Mouse (Mus musculus) urinary bladder, postnatal 10 days (tissue): ENCODE results near the gene Ryr2.

Source experiments
- DNase-seq: peaks from one replicate; pipeline ENCODE4 v3.0.0; 2022; ENCODE audit warnings: low spot score

Ryr2 gene

GRCm38 (mm10) chr13:12037241-12037640 lies 69.5 kb downstream of the Ryr2 start:
- DNase-seq: no peak

- no peak for DNase-seq
These were observed 69.9 kb downstream of the Ryr2 start for GRCm38 (mm10) chr13:12036834-12037233.

DNA sequence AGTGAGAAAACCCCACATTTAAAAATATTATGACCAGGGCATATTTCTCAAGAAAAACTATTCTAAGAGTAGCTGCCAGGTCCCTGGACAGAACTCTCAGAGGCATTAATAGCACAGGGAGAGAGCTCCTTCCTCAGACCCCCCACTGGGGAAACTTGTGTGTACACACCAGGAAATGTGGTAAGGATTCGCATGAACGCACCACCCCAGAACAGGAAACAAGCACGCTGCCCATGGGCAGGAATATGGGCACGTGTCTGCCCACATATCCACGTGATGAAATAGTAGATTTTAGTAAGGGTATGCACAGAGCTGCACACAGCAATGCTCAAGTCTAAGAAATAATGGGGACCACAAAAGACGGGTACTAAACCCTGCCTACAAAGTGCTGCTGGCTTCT lies 72.8 kb downstream of the Ryr2 start:
- no peak for DNase-seq

DNA sequence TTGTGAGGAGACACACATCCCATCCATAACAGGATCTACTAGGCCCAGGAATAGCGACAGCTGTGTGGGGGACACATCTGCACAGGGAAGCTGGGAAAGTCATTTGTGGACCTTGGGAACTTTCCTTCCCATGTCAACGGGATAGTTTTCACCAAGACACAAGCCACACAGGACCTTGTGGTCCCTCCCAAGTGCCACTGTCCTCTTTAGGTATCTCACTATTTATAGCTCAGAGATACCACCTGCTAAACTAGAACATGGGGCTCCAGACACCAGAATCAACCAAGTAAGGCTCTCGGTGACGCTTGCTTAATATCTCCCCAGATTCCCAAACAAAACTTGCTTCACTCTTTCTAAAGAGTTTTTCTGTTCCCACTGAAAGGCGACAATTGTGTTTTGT lies 73.5 kb downstream of the Ryr2 start:
- DNase-seq: no peak

- DNase-seq: no peak
These were observed 76.9 kb downstream of the Ryr2 start for GRCm38 (mm10) chr13:12029841-12030240.

GRCm38 (mm10) chr13:12029326-12029725 lies 77.4 kb downstream of the Ryr2 start:
- no peak for DNase-seq

DNA sequence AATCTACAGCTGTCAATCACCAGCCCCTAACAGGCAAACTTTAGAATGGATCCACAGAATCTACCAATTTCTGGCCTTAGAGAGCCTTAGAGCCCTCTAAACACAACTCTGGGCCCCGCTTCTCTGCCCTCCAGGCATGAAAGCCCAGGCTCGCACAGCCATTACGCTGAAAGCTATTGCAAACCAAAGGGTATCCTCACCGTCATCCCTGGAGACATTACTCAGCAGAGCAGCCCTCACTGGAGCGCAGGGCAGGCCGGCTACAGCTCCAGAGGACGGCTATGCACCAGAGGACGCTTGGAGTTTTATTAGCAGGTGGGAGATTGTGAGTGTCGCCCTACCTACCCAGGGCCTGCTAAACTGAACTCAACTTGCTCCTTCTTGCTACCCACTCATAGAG lies 88.7 kb downstream of the Ryr2 start:
- DNase-seq: no peak

- no peak for DNase-seq
These were observed 92.8 kb downstream of the Ryr2 start for GRCm38 (mm10) chr13:12013986-12014385.

DNA sequence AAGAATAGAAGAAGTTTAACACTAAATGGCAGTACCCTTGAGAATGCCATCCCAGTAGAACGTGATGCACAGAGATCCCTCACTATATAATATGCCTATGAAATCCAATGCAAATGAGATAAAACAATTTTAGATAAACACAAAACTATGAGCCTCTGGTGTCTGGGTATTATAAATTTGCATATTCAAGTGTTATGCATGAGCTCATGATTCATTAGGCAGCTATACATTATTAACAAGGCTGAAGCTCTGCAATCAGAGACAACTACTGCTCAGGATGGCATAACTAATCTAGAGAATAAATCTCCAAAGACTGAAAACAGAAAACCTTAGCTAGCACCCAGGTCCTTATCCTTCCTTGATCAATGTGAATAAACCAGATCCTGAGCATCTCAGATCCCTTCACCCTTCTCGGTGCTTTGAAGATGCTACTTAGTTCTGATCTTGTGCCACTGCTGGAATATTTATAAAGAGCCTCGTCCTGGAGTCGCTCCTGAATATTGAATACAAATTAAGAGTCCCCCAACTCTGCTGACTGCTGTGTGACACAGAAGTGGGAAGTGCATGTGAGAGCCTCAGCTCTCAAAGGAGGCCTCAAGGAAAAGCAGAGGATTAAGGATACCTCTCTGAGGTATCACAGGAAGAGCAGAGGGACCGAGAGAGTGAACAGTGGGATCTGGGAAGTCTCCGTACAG lies 97.6 kb downstream of the Ryr2 start:
- DNase-seq: no peak

GRCm38 (mm10) chr13:12007579-12007978 lies 99.2 kb downstream of the Ryr2 start:
- no peak for DNase-seq

DNA sequence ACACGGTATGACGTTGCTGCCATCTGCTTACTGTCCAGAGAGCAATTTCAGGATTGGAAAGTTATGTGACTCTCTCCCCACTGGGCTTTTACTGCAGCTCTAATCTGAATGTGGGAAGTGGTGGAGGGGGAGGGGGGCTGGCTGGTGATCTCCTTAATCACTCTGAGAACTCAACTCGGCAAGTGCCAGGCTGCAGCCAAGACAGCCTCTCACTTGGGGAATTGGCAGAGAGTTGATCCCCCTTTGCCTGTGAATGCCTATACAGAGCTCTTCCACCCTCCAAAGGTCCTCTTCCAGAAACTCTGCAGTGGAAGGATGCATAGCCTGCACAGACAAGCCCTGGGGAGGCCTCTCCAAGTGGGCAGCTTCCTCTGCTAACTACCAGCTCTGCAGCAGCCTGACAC lies 104.9 kb downstream of the Ryr2 start:
- DNase-seq: no peak

DNA sequence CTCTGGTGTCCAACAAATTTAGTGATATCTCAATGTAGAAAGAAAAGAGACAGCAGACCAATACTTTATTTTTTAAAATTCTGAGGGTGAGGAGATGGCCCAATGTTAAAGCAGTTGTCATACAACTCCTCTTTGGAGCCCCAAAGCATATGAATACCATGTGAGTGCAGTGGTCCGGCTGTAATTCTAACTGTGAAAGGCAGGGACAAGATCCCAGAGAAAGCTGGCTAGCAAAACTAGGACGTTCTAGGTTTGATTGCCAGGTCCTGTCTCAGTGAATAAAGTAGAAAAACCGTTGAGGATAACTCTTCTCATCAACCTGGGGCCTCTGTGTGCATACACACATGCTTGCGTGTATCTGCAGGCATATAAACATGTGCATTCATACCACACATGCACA lies 106.9 kb downstream of the Ryr2 start:
- DNase-seq: no peak

- DNase-seq: no peak
These were observed 109.4 kb downstream of the Ryr2 start for GRCm38 (mm10) chr13:11997366-11997765.

GRCm38 (mm10) chr13:11987556-11987955 lies 119.2 kb downstream of the Ryr2 start:
- no peak for DNase-seq

GRCm38 (mm10) chr13:11985056-11985455 lies 121.7 kb downstream of the Ryr2 start:
- DNase-seq: no peak

DNA sequence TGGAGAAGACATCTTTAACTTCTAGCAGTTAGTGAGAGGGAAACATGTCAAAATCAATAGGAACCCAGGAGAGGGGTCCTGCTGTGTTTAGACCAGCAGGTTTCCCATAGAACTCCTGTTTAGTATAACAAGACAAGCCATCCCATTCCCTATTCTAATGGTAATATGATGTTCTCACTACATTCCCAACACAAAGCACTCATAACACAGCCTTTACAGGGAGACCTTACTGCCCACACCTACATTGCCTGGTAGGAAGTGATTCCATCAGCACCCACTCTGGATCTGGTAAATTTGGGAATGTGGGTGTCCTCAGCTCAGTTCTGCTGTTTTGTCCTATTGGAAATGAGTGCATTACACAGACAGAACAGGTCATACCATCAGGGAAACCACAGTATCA lies 127.7 kb downstream of the Ryr2 start:
- no peak for DNase-seq

GRCm38 (mm10) chr13:11978359-11978758 lies 128.4 kb downstream of the Ryr2 start:
- DNase-seq: no peak

GRCm38 (mm10) chr13:11977606-11978005 lies 129.1 kb downstream of the Ryr2 start:
- DNase-seq: no peak

GRCm38 (mm10) chr13:11964391-11964790 lies 142.4 kb downstream of the Ryr2 start:
- DNase-seq: no peak

DNA sequence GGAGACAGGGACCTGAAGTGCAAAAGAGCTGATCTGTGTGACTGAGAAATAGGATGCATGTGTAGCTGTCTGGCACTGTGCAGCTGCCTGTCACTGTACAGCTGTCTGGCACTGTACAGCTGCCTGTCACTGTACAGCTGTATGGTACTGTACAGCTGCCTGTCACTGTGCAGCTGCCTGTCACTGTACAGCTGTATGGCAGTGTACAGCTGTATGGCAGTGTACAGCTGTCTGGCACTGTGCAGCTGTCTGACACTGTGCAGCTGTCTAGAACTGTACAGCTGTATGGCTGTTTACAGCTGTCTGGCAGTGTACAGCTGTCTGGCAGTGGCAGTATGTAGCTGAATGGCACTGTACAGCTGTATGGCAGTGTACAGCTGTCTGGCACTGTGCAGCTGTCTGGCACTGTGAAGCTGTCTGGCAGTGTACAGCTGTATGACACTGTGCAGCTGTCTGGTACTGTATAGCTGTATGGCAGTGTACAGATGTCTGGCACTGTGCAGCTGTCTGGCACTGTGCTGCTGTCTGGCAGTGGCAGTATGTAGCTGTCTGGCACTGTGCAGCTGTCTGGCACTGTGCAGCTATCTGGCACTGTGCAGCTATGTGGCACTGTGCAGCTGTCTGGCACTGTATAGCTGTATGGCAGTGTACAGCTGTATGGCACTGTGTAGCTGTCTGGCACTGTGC lies 147.1 kb downstream of the Ryr2 start:
- DNase-seq: no peak

- no peak for DNase-seq
These were observed 147.9 kb downstream of the Ryr2 start for GRCm38 (mm10) chr13:11958854-11959253.

DNA sequence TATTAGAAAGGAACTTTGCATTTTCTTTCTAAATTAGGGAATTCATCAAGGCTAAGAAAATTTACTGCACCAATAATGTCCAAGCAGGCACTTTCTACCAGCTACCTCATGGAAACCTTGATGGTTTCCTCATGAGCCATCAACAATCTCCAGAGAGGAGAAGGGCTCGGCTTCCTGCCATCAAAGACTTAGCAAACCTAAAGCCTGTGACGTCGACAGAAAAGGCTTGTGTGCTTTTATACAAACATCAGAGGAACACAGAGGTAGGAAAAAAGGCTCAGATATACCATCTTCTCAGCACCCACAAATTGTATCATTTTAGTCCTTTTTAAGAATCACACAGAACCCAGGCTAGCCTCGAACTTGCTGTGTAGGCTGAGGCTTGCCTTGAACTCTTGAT lies 148.5 kb downstream of the Ryr2 start:
- DNase-seq: no peak

- DNase-seq: no peak
These were observed 154.8 kb downstream of the Ryr2 start for GRCm38 (mm10) chr13:11951951-11952350.

- DNase-seq: no peak
These were observed 161.0 kb downstream of the Ryr2 start for GRCm38 (mm10) chr13:11945740-11946139.
